Mouse (Mus musculus): ENCODE data around the gene Gas2l3.
A peak's percentile ranks its signal among the peaks of the same experiment; 100 is the strongest.

GRCm38 (mm10) chr10:89443623-89444151 is at the start of gene Gas2l3:
- TF ChIP-seq CTCF (IDR thresholded peaks at IDR 0.05; ENCODE audit: low read depth) (no peak), EP300 (IDR thresholded peaks at IDR 0.05; ENCODE audit: low read depth) (peak; percentile 60; the same call in 1 of the 2 replicates)
